Mouse (Mus musculus) small intestine, adult 2 months (tissue): ENCODE results near the gene Rpp38. TPM values are rescaled to one million over a fixed set of nuclear protein-coding genes. Genes with fewer than 3 reads are reported as not detected.

ENCODE experiments used
- H3K27ac ChIP-seq: fragments of 200-500 bp; 2 replicates; pipeline ENCODE4 v1.5.1; 2012; ENCODE audit warnings: low read depth, low read length, control low read depth, inconsistent platforms; ENCODE audit not compliant: insufficient read depth
- H3K27me3 ChIP-seq: fragments of 200-500 bp; 2 replicates; pipeline ENCODE4 v1.6.1; 2012; ENCODE audit warnings: mild to moderate bottlenecking, moderate library complexity, low read length, inconsistent platforms; ENCODE audit not compliant: control insufficient read depth, insufficient read depth
- H3K36me3 ChIP-seq: fragments of 200-500 bp; 2 replicates; pipeline ENCODE4 v1.6.1; 2012; ENCODE audit warnings: mild to moderate bottlenecking, low read length, control low read depth, inconsistent platforms; ENCODE audit not compliant: control insufficient read depth, insufficient read depth
- H3K4me1 ChIP-seq: fragments of 200-500 bp; 2 replicates; pipeline ENCODE4 v1.6.1; 2012; ENCODE audit warnings: low read length, inconsistent platforms, mixed read lengths; ENCODE audit not compliant: control insufficient read depth, insufficient read depth, insufficient read length
- H3K4me3 ChIP-seq: fragments of 200-500 bp; 2 replicates; pipeline ENCODE4 v1.5.1; 2012; ENCODE audit warnings: low read depth, mild to moderate bottlenecking, control low read depth, inconsistent platforms, low read length, moderate library complexity
- CTCF ChIP-seq: fragments of 200-500 bp; IDR thresholded peaks from 2 replicates; pipeline ENCODE4 v1.5.1; 2012; ENCODE audit warnings: low read depth, mild to moderate bottlenecking, control low read depth, inconsistent platforms, low read length, moderate library complexity, mixed read lengths; ENCODE audit not compliant: insufficient replicate concordance, insufficient read length; ENCODE audit errors: extremely low read depth
- POLR2A ChIP-seq: fragments of 200-500 bp; IDR thresholded peaks from 2 replicates; pipeline ENCODE4 v1.6.1; 2012; ENCODE audit warnings: low read depth, mild to moderate bottlenecking, control low read depth, inconsistent platforms, low read length, moderate library complexity
- WGBS: fragments of 180-500 bp; shearing (Covaris S2); methylation state at CpG from one replicate; pipeline ENCODE4 v1.1.7; 2018; 5-methylcytosine and 5-hydroxymethylcytosine counted together
- polyA plus RNA-seq: library from polyadenylated mRNA; depleted of rRNA; stranded (reverse); fragments of >200 nt; gene quantifications from 2 replicates; pipeline ENCODE4 v1.2.3, GENCODE M21; 2012; rRNA removed

The Rpp38 gene
- 0.48 and 1.7 TPM in 2 replicates for polyA plus RNA-seq

- H3K27ac ChIP-seq = peak within 1 kb of the TSS; percentile 26; the same call in 1 of the 2 replicates
- peak within 1 kb of the TSS; percentile 74 for H3K4me3 ChIP-seq
- WGBS = under 1% methylated on average over 45 of the region's 45 CpGs
- no peak for TF ChIP-seq CTCF
- no peak for TF ChIP-seq POLR2A
- no peaks in the 10 kb centered on the region for H3K27me3 ChIP-seq
- H3K36me3 ChIP-seq = peaks cover 6% of the 10 kb centered on the region
- H3K4me1 ChIP-seq = peaks cover 4% of the 10 kb centered on the region; the same call in 1 of the 2 replicates
These were observed at the start of gene Rpp38 for GRCm38 (mm10) chr2:3332484-3333242. TSS of gene Rpp38 (minus strand) at chr2:3332643.

DNA sequence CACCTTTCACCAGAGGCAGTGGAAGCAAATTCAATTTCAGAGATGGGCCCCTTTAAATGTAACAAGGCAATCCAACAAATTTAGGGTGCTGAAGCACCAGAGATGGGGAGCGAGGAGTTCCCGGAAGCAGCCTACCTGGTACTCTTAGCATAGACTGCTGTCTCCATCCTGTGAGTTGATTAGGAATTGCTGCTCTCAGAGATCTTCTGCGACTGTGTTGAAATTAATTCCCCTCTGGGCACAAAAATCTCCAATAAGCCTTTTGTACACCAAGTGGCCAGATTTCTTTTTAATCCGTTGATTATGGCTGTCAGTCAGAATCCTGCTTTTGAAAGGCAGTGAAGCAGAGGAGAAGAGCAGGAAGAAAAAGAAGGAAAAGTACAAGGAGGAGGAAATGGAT is 32.7 kb upstream of the Rpp38 start:
- H3K4me1 ChIP-seq = no peaks in the 10 kb centered on the region
- WGBS = 52% methylated on average over 4 of the region's 4 CpGs
- no peak for TF ChIP-seq POLR2A

DNA sequence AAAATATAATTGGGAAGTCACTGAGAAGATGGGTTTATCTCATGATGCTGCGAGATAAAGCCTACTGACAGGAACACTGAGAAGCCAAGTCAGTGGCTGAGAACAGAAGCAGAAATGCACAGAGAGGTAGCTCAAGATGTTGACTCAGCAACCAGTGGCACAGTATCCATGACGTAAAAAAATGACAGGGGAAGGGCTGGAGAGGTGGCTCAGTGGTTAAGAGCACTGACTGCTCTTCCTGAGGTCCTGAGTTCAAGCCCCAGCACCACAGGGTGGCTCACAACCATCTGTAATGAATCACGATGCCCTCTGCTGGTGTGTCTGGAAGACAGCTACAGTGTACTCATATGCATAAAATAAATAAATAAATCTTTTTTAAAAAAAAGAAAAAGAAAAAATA is 28.6 kb upstream of the Rpp38 start:
- no peaks in the 10 kb centered on the region for H3K4me1 ChIP-seq
- WGBS = 73% methylated on average over 3 of the region's 3 CpGs
- TF ChIP-seq CTCF (no peak), POLR2A (no peak)

More for the DNA sequence above, 32.7 kb upstream of the Rpp38 start:
- Histone ChIP-seq H3K27me3 (no peaks in the 10 kb centered on the region; the same call in 1 of the 2 replicates), H3K4me3 (no peak overlapping the region), H3K27ac (no peak overlapping the region), H3K36me3 (no peaks in the 10 kb centered on the region)

GRCm38 (mm10) chr2:3357887-3358286 is 25.4 kb upstream of the Rpp38 start:
- 69% methylated on average over 3 of the region's 3 CpGs for WGBS

More for the DNA sequence above, 28.6 kb upstream of the Rpp38 start:
- Histone ChIP-seq H3K27ac (no peak overlapping the region), H3K36me3 (no peaks in the 10 kb centered on the region), H3K4me3 (no peak overlapping the region), H3K27me3 (no peaks in the 10 kb centered on the region; the same call in 1 of the 2 replicates)

DNA sequence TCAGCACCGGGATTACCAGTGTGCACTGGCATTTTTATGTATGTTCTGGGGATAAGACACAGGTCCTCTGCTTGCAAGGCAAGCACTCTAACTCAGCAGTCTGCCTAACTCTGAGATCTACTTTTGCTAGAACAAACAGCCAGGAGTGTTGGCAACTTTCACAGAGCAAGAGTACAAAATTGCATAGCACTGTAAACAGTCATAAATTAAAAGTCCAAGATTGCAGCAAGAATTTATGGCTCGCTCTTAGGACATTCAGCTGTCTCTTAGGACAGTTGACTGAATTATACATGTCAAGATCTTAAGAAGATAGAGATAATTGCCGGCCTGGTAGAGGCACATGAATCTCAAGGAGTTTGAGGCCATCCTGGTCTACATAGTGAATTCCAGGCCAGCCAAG is 23.9 kb upstream of the Rpp38 start:
- 19% methylated on average over 3 of the region's 3 CpGs for WGBS
- Histone ChIP-seq H3K4me1 (no peaks in the 10 kb centered on the region), H3K27ac (no peak overlapping the region), H3K36me3 (no peaks in the 10 kb centered on the region), H3K4me3 (no peak overlapping the region), H3K27me3 (no peaks in the 10 kb centered on the region)
- no peak for TF ChIP-seq CTCF
- TF ChIP-seq POLR2A = no peak

More at GRCm38 (mm10) chr2:3357887-3358286, 25.4 kb upstream of the Rpp38 start:
- no peak for TF ChIP-seq POLR2A
- TF ChIP-seq CTCF = no peak
- Histone ChIP-seq H3K4me3 (no peak overlapping the region), H3K36me3 (no peaks in the 10 kb centered on the region), H3K4me1 (no peaks in the 10 kb centered on the region), H3K27ac (no peak overlapping the region), H3K27me3 (no peaks in the 10 kb centered on the region; the same call in 1 of the 2 replicates)

DNA sequence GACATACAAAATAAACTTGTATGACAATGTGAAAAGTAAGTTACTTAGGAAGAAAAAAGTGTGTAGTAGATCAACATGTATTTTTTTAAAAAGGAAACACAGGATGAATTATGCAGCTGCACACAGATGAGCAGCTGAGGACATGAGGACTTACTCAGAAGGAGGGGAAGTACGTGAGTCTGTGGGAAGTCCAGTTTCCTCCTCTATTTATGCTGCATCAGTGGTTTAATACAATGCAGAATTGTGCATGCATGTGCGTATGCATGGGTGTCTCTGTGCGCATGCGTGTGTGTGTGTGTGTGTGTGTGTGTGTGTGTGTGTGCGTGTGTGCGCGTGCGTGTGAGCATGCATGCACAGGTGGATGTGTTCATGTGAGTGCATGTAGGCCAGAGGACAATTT is 23.4 kb upstream of the Rpp38 start:
- TF ChIP-seq CTCF (no peak), POLR2A (no peak)
- Histone ChIP-seq H3K36me3 (no peaks in the 10 kb centered on the region), H3K4me1 (no peaks in the 10 kb centered on the region), H3K27me3 (no peaks in the 10 kb centered on the region), H3K4me3 (no peak overlapping the region), H3K27ac (no peak overlapping the region)
- 87% methylated on average over 8 of the region's 8 CpGs for WGBS

GRCm38 (mm10) chr2:3353160-3353559 is 20.7 kb upstream of the Rpp38 start:
- no peak overlapping the region for H3K4me3 ChIP-seq
- TF ChIP-seq CTCF (no peak), POLR2A (no peak)
- no peaks in the 10 kb centered on the region for H3K4me1 ChIP-seq
- H3K27ac ChIP-seq = no peak overlapping the region
- peaks cover 4% of the 10 kb centered on the region; the same call in 1 of the 2 replicates for H3K27me3 ChIP-seq
- no peaks in the 10 kb centered on the region for H3K36me3 ChIP-seq
